Mouse (Mus musculus) hindbrain, embryonic 14.5 days (tissue): ENCODE results near the gene Timp2. TPM values are rescaled to one million over a fixed set of nuclear protein-coding genes. Genes with fewer than 3 reads are reported as not detected.
"Not testable (repeated sequence)": the region's sequence is repeated elsewhere in the genome, so short reads cannot be mapped to it uniquely, and the experiment has no call there.

Experiments
- ATAC-seq: fragments of 200-750 bp; cut with Nextera tagmentation; 2 replicates; pipeline ENCODE4 v1.8.0; 2017; ENCODE audit warnings: moderate number of reproducible peaks, mild to moderate bottlenecking, moderate TSS enrichment, moderate library complexity; ENCODE audit not compliant: low FRiP score
- DNase-seq: peaks from one replicate; pipeline ENCODE4 v3.0.0-alpha.2; 2015; ENCODE audit warnings: low spot score
- H3K27ac ChIP-seq: fragments of 300-500 bp; sonication (generic); 2 replicates; pipeline ENCODE4 v1.5.1; 2014; ENCODE audit warnings: mild to moderate bottlenecking, moderate library complexity
- H3K27me3 ChIP-seq: fragments of 300-500 bp; sonication (generic); 2 replicates; pipeline ENCODE4 v1.6.1; 2014; ENCODE audit warnings: mild to moderate bottlenecking, low read length, mixed read lengths; ENCODE audit not compliant: control insufficient read depth, insufficient read depth
- H3K36me3 ChIP-seq: fragments of 300-500 bp; sonication (generic); replicated peaks from 2 replicates; pipeline ENCODE4 v1.6.1; 2014; ENCODE audit not compliant: control insufficient read depth, insufficient read depth
- H3K4me1 ChIP-seq: fragments of 300-500 bp; sonication (generic); replicated peaks from 2 replicates; pipeline ENCODE4 v1.6.1; 2014; ENCODE audit warnings: antibody characterized with exemption, low read length, mixed read lengths; ENCODE audit not compliant: control insufficient read depth, insufficient read depth
- H3K4me2 ChIP-seq: fragments of 300-500 bp; sonication (generic); replicated peaks from 2 replicates; pipeline ENCODE4 v1.6.1; 2014; ENCODE audit warnings: mild to moderate bottlenecking, moderate library complexity
- H3K4me3 ChIP-seq: fragments of 300-500 bp; sonication (generic); replicated peaks from 2 replicates; pipeline ENCODE4 v1.5.1; 2014; ENCODE audit warnings: mild to moderate bottlenecking, low read length
- H3K9ac ChIP-seq: fragments of 300-500 bp; sonication (generic); 2 replicates; pipeline ENCODE4 v1.6.1; 2014
- H3K9me3 ChIP-seq: fragments of 300-500 bp; sonication (generic); 2 replicates; pipeline ENCODE4 v1.6.1; 2016; ENCODE audit warnings: low read length; ENCODE audit not compliant: control insufficient read depth
- WGBS: fragments of 180-500 bp; shearing (Covaris S2); extraction: QIAGEN DNeasy Blood & Tissue Kit; methylation state at CpG from one replicate; pipeline ENCODE4 v1.1.7; 2014; 5-methylcytosine and 5-hydroxymethylcytosine counted together
- polyA plus RNA-seq: library from polyadenylated mRNA; unstranded; fragments of >200 nt; fragmentation: Nextera tagmentation; extraction: Ambion mirVana; gene quantifications from 2 replicates; pipeline ENCODE4 v1.2.1, GENCODE M21; 2014

Timp2 gene
- polyA plus RNA-seq, 1 experiment from 2014 or later, result 94.3 TPM

DNA sequence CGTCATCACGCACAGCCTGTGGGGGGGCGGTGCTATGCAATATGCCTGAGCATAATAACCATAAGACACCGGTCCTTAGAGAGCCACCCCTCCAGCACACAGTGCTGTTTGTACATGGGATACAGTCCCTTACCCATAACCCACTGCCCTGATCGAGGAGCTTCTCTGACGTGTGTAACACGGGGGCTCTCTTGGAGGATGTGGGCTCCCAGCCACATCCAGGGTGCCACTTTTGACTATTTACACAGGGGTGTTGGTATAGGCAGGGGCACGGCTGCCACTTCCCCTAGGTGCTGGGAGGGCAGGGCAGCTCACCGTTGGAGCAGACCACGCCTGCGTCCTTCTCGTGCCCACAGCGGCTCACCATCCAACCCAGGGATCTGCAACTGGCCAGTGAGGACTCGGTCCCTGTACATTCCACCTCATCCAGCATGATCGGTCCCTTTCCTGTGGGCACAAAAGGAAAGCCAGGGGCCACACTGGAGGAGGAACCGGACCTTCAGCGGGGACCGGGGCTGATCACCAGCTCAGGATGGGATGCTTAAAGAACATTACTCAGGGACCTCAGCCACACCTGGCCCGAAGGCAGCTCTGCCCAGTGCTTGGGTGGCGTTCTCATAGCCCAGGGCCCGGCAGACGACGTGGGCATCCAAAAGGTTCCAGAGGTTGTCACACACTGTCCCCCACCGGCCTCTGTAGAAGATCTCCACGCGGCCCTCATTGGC lies 42.4 kb upstream of the Timp2 start:
- 94% methylated on average over 26 of the region's 26 CpGs for WGBS

DNA sequence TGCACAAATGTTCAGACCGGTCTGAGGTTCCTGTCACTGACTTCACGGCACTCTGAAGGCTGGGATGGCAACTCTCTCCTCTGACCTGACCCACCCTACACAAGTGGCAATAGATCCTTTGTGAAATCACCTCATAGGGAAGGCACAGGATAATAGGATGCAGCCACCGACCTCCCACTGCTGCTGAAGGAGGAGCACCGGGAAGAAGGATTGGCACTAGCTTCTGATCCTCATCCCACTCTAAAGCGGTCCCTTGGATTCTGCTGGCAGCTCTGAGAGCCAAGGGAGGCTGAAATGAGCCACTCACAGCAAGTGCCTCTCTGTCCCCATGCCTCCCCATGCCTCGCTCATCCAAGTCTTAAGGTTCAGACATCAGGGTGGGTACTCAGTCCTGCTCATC lies 39.0 kb upstream of the Timp2 start:
- Histone ChIP-seq H3K27me3 (no peaks in the 10 kb centered on the region), H3K27ac (no peak overlapping the region), H3K9ac (no peak overlapping the region), H3K4me1 (no peaks in the 10 kb centered on the region), H3K4me3 (no peak overlapping the region), H3K36me3 (no peaks in the 10 kb centered on the region), H3K4me2 (no peak overlapping the region), H3K9me3 (no peaks in the 10 kb centered on the region)
- no peak for DNase-seq
- WGBS, result 51% methylated on average over 6 of the region's 6 CpGs
- no peak for ATAC-seq

More for the DNA sequence above, 42.4 kb upstream of the Timp2 start:
- no peaks in the 10 kb centered on the region for H3K4me1 ChIP-seq
- H3K36me3 ChIP-seq, result no peaks in the 10 kb centered on the region
- H3K9ac ChIP-seq, result no peak overlapping the region
- H3K9me3 ChIP-seq, result no peaks in the 10 kb centered on the region
- no peak overlapping the region for H3K4me2 ChIP-seq
- no peak overlapping the region for H3K4me3 ChIP-seq
- no peak overlapping the region for H3K27ac ChIP-seq
- DNase-seq (no peak), ATAC-seq (no peak)
- H3K27me3 ChIP-seq, result no peaks in the 10 kb centered on the region

- no peaks in the 10 kb centered on the region for H3K9me3 ChIP-seq
- H3K4me1 ChIP-seq, result no peaks in the 10 kb centered on the region
- DNase-seq (no peak), ATAC-seq (no peak)
- 78% methylated on average over 5 of the region's 5 CpGs for WGBS
- no peaks in the 10 kb centered on the region for H3K36me3 ChIP-seq
- no peak overlapping the region for H3K4me3 ChIP-seq
- no peak overlapping the region for H3K9ac ChIP-seq
- no peaks in the 10 kb centered on the region for H3K27me3 ChIP-seq
- no peak overlapping the region for H3K27ac ChIP-seq
- H3K4me2 ChIP-seq, result no peak overlapping the region
Observed at GRCm38 (mm10) chr11:118393991-118394390, 38.5 kb upstream of the Timp2 start.

DNA sequence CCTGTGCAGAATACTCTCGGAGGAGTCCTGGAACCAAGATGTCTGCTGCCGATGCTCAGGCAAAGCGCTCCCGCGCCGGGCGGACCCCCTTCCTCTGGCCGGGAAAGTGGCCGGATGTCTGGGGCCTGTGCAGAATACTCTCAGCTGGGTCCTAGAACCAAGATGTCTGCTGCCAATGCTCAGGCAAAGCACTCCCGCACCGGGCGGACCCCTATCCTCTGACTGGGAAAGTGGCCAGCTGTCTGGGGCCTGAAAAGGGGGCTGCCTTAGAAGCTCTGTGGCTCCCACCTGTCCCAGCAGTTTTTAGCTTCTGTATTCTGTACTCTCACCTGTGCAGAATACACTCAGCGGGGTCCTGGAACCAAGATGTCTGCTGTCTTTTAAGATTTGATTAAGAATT lies 32.3 kb upstream of the Timp2 start:
- H3K4me1 ChIP-seq, H3K9ac ChIP-seq, DNase-seq, H3K27ac ChIP-seq, ATAC-seq, H3K4me3 ChIP-seq, H3K36me3 ChIP-seq, H3K4me2 ChIP-seq, H3K9me3 ChIP-seq, H3K27me3 ChIP-seq: not testable (repeated sequence)
- WGBS, result 95% methylated on average over 13 of the region's 13 CpGs

- DNase-seq, result peak; percentile 78
- Histone ChIP-seq H3K27me3 (no peaks in the 10 kb centered on the region), H3K4me1 (no peaks in the 10 kb centered on the region), H3K9ac (no peak overlapping the region), H3K9me3 (no peaks in the 10 kb centered on the region), H3K27ac (no peak overlapping the region), H3K4me2 (no peak overlapping the region), H3K36me3 (no peaks in the 10 kb centered on the region), H3K4me3 (no peak overlapping the region)
- 45% methylated on average over 11 of the region's 11 CpGs for WGBS
- ATAC-seq, result no peak
Observed at GRCm38 (mm10) chr11:118379251-118380009, 23.9 kb upstream of the Timp2 start.

DNA sequence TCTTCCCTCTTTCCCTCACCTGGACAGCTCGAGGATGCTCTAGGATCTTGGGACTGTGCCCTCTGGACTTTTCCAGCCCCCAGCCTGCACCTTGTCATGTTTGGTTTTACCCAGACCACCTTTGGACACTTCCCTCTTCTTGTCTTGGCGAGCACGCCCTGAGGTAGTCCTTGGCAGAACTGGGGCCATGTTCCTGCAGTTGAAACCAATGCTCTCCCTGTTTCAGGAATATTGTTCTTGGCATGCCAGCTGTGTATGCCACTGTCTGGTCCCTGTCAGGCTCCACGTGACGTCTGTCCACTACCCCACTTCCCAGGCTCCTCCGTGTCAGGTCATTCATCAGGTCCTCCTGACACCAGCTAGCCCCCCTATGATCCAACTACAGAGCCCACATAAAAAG lies 23.1 kb upstream of the Timp2 start:
- H3K27ac ChIP-seq, result no peak overlapping the region
- no peaks in the 10 kb centered on the region for H3K27me3 ChIP-seq
- WGBS, result 85% methylated on average over 6 of the region's 6 CpGs
- no peak overlapping the region for H3K9ac ChIP-seq
- H3K4me2 ChIP-seq, result no peak overlapping the region
- no peaks in the 10 kb centered on the region for H3K36me3 ChIP-seq
- no peak overlapping the region for H3K4me3 ChIP-seq
- H3K9me3 ChIP-seq, result no peaks in the 10 kb centered on the region
- ATAC-seq, result no peak
- no peaks in the 10 kb centered on the region for H3K4me1 ChIP-seq
- no peak for DNase-seq

DNA sequence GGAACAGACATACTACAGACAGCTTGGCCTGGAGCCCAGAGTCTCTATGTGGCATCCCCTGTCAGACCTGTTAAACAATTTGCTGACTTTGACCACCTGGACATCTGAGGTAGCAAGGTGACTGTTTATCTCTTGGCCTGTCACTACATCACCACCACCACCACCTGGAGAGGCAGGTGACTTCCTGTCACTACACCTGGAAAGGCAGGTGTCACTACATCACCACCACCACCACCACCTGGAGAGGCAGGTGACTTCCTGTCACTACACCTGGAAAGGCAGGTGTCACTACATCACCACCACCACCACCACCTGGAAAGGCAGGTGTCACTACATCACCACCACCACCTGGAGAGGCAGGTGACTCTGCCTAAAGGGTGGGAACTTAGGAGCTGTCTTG lies 20.8 kb upstream of the Timp2 start:
- not testable (repeated sequence) for H3K4me1 ChIP-seq, H3K4me2 ChIP-seq, ATAC-seq, H3K9me3 ChIP-seq, H3K36me3 ChIP-seq, DNase-seq, H3K9ac ChIP-seq, H3K27me3 ChIP-seq, H3K27ac ChIP-seq, H3K4me3 ChIP-seq

DNA sequence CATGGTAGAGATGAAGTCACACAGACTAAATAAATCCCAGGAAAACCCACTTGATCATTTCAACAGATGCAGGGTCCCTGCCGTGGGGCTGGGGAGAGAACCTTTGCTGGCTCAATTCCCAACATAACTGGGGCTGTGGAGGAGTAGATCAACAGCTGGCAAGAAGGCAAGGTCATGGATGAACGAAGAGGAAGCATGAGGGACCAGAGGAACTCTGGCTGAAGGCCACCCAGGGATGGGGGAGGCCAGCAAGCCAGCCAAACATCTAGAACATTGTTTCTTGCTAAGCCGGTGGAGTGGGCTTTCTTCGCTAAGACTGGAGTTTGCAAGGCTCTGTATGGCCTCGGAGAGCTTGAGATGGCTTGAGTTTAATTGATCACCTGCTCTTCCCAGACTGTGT lies 20.3 kb upstream of the Timp2 start:
- DNase-seq (no peak), ATAC-seq (no peak)
- H3K4me1 ChIP-seq, result no peaks in the 10 kb centered on the region
- H3K4me3 ChIP-seq, result no peak overlapping the region
- no peaks in the 10 kb centered on the region for H3K27me3 ChIP-seq
- H3K36me3 ChIP-seq, result no peaks in the 10 kb centered on the region
- H3K9me3 ChIP-seq, result no peaks in the 10 kb centered on the region
- H3K4me2 ChIP-seq, result no peak overlapping the region
- no peak overlapping the region for H3K9ac ChIP-seq
- 81% methylated on average over 5 of the region's 5 CpGs for WGBS
- H3K27ac ChIP-seq, result no peak overlapping the region

GRCm38 (mm10) chr11:118375461-118375860 lies 19.9 kb upstream of the Timp2 start:
- H3K27me3 ChIP-seq, result no peaks in the 10 kb centered on the region
- H3K9ac ChIP-seq, result no peak overlapping the region
- H3K27ac ChIP-seq, result no peak overlapping the region
- H3K4me2 ChIP-seq, result no peak overlapping the region
- ATAC-seq, result no peak
- no peaks in the 10 kb centered on the region for H3K36me3 ChIP-seq
- no peaks in the 10 kb centered on the region for H3K4me1 ChIP-seq
- no peak overlapping the region for H3K4me3 ChIP-seq
- 86% methylated on average over 8 of the region's 8 CpGs for WGBS
- no peak for DNase-seq
- H3K9me3 ChIP-seq, result no peaks in the 10 kb centered on the region
